Mouse (Mus musculus): ENCODE data around the gene Eif2a.

GRCm38 (mm10) chr3:58515947-58516601, 9.5 kb upstream of the Eif2a start:
- TF ChIP-seq POLR2A (IDR thresholded peaks at IDR 0.05; ENCODE audit: control insufficient read depth, extremely low read depth, insufficient read depth, low read length, poor library complexity): no peak
- TF ChIP-seq CTCF (IDR thresholded peaks at IDR 0.05; ENCODE audit: borderline replicate concordance, control insufficient read depth, extremely low read depth, insufficient read depth, low read length, poor library complexity): no peak
